Mouse (Mus musculus): ENCODE results near the gene Gm20661.

Gene Gm20661

DNA sequence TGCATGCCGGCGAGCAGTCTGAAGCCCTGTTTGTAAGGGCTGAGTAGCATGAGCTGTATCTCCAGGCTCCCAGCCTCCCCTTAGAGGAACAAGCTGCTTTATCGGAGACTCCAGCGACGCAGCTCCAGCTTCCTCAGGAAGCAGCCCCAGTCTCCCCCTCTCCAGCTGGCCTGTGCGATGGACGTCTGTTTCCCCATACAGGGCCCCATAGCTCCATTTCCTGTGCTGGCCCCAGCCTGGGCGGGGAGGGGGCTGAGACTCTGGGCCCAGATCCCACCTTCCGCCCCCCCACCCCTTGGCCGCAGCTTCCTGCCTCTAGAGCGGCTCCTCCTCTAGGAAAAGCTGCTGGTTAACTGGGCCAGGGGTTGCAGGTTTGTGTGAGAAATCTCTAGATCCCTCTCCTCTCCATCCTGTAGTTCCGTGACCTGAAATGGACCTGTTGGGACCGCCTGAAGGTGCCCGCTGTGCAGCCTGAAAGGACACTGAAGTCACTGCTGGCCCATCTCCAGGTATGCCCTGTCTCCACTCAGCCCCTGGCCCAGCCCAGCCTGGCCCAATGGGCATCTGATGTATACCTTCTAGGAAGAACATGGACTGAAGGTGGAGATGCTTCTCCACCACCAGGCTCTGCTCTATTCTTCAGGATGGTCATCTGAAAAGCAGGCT is at the start of gene Gm20661:
Gene Gm20661 (plus strand): TSS at position 378 of the 666 bp plus-strand sequence.
- DNase-seq (ENCODE audit: low spot score) = peak; percentile 71

DNA sequence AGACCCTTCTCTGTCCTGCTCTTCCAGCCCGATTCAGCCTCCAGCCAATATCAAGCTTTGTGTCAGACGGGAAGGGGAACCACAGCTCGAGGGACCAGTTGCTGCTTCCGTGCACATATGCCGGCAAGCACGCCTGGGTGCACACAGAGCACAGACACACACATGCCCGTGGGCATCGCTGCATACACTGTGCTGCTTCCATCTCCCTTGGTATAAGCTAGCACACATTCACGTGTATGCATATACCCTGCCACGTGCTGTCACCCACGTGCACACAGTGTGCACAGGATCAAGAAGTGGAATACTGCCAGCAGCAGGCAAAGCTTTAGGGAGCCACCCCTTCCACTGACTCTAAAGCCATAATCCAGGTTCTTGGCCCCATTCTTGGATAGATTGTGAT is 48.7 kb upstream of the Gm20661 start:
- peak; percentile 49 for DNase-seq (ENCODE audit: low spot score)

DNA sequence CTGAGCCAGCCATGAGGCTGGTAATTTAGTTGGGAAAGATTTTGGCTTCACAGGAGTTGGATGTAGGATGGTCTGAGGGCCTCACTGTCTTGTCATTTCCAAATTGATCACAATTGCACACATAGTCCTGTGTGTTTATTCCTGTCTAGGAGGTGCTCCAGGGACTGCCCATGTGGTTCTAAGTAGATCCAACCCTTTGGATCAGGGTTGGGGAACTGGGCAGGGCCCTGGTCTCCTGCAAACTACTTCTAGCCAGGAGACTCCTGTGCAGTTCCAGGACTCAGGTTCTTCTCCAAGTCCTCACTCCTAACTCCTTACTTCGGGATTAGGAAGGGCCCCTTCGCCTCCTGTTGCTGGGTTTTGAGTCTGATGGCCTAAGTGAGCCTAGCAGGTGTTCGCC is 47.5 kb upstream of the Gm20661 start, which contains the start of gene Camkv:
Gene Camkv (plus strand): TSS at position 301 of the 400 bp plus-strand sequence.
- no peak for DNase-seq (ENCODE audit: low spot score)

DNA sequence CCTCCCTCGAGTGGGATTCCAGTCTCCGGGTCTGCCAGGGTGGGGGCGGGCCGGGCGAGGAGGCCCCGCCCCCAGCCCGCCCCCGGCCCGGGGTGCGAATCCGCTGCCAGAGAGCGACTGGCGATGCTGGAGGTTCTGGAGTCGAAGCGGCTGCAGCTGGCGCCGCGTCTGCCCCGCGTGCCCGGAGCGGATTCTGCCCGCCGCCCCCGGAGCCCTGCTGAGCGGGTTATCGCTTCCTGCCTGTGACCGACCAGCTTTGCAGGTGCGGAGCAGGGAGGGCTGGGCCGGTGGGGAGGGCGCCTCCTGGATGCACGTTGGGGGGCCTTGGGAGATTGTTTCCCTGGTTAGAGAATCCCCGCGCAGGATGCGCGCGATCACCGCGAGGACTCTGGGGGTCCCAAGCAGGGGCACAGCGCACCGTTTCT is 47.1 kb upstream of the Gm20661 start:
- DNase-seq (ENCODE audit: low spot score) = peak; percentile 53

DNA sequence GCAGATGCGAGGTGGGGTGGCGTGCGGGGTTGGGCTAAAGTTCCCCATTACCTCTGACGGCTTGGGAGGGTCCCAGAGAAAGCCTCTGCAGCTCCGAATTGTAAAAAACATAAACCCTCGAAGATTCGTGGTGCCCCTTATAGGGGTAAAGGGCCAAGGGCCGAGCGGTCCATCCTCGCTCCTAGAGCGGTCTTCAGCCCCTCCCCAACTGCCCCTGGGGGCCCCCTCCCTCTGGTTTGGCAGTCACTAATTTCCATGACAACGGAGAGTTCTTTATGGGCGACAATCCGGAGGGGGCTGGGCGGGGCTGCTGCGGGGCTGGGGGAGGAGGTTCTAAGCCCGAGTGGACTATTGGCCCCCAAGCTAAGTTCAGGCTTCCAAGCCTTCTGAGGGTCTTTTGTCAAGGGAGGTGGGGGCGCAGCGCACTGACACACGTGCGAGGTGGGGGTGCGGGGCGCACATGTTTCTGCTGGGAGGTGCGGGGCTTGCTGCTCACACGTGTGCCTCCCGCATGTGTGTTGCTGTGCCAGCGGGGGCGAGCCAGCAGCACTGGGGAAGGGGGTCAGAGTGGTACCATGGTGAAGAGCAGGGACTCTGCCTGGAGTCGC is 46.5 kb upstream of the Gm20661 start:
- DNase-seq (ENCODE audit: low spot score) = peak; percentile 53

DNA sequence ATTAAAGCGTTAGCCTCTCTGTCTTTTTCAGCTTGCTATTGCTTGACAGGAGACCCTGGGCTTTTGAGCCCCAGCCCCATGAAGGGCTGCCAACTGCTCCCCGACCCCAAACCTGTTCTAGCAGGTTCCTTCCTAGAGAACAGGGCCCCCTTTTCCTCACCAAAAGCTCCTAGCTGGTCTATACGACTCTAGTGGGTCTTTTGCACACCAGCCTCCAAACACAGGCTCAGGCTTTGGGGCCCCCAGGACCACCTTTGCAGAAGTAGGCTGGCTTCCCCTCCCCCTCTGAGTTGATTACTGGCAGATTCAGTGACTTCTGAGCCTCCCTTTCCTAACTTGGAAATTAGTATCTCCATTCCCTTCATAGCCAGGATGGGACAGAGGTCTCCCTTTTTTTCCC is 46.0 kb upstream of the Gm20661 start:
- DNase-seq (ENCODE audit: low spot score) = no peak

DNA sequence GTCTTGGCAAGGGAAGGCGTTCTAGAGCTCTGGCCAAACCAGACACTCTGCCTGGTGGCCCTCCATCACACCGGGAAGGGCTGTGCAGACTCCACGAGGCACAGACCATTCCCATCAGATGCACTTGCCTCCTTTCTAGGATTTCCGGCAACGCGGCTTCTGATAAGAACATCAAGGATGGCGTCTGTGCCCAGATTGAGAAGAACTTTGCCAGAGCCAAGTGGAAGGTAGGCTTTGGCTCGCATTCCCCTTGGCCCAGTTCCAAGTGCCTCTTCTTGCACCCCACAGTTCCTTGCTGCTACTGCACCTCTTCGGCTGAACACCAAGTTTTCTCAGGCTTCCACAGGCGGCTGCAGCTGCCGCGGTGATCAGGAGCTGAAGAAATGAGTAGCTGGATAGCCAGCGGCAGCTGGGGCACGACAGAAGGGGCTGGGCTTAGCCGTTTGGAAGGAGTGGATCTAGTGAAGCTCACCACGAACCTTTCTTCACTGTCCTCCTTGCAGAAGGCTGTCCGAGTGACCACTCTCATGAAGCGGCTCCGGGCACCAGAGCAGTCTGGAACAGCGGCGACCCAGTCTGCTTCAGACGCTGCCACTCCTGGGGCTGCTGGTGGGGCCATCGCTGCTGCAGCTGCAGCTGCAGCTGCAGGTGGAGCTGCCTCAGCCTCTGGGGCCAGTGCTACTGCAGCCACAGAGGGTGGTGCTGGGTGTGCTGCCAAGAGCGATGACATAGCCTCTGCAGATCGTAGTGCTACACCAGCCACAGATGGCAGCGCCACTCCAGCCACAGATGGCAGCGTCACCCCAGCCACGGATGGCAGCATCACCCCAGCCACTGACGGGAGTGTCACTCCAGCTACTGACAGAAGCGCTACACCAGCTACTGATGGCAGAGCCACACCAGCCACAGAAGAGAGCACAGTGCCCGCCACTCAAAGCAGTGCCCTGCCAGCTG is 35.3 kb upstream of the Gm20661 start:
- peak; percentile 43 for DNase-seq (ENCODE audit: low spot score)

DNA sequence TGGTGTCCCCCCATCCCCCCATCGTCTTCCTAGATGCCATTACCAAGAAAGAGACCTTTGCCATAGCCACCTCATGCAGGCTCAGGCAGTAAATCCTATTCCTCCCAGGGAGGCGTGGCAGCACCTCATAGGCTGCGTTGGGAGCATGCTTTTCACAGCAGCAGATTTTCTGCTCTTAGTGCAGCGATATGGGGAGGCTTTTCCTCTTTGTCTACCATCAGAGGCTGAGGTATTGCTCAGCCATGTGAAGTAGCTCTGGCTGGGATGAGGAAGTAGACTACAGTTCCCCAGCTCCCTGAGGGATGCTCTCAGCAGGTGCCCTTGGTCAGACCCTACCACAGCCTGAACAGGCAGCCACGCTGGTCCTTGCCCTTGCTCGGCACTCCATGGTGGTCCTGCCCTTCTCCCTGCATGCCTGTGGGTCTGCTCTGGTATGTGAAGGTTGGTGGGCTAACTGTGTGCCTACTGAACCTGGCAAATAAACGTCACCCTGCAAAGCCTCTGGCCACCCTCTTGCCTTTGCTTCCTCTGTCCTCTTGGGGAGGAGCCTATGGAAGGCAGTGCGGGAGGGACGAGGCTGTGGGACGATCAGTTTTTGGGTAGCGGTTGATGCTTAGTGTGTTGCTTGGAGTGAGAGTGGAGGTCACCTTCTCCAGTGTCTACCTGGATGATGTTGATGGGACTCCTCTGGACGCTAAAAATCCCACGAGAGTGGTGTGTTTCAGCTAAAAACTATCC is 33.5 kb upstream of the Gm20661 start:
- DNase-seq (ENCODE audit: low spot score) = no peak

DNA sequence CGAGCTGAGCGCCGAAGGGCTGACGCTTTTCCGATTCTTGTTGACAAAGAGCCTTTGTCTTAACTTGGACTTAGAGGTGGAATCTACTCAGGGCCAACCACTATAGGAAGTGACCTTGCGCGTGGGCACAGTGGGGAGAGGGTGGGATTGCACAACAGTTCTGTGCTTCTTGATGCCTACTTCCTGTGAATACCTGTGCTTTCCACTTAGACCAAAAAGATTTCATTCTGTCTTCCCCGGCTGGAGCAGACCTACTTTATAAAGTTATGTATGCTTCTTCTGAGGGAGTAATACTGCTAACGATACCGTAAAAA is 33.0 kb upstream of the Gm20661 start, which contains the start of gene Traip:
Gene Traip (plus strand): TSS at position 215 of the 314 bp plus-strand sequence.
- DNase-seq (ENCODE audit: low spot score) = no peak

DNA sequence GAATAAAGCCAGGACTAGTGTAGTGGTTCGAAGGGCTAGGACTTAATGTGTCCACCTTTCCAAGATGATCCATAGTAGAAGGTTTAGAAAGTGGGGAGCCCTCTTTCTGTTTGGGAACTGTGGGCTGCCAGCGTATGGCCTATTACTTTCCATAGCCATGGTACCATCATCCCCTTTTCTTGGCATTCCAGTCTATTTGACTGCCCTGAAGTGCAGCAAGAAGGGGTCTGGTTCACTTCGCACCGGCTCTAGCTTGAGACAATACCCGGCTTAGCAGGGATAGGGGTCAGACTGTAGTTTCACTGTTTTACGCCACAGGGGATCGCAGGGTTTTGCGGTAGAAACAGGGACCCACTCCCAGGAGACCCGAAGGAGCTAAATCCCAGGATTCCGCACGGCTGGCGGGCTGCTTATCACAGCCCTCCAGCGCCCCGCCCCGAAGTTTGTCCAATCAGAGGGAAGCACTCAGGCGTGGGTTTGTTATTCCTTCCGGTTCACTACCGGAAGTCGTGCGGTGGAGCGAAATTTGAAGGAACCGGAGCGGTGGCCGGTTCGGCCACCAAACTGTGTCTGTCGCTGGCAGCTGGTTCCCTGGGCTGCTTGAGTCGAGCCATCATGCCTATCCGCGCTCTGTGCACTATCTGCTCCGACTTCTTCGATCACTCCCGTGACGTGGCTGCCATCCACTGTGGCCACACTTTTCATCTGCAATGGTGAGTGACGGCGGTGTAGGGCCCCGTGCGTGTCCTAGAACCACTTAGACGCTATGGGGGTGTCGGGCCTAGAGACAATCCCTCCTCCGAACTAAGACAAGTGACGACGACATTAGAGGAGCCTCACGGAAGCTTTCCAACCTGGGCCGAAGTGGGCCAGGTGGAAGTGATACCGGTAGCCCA is 32.1 kb upstream of the Gm20661 start:
- DNase-seq (ENCODE audit: low spot score) = peak; percentile 92

DNA sequence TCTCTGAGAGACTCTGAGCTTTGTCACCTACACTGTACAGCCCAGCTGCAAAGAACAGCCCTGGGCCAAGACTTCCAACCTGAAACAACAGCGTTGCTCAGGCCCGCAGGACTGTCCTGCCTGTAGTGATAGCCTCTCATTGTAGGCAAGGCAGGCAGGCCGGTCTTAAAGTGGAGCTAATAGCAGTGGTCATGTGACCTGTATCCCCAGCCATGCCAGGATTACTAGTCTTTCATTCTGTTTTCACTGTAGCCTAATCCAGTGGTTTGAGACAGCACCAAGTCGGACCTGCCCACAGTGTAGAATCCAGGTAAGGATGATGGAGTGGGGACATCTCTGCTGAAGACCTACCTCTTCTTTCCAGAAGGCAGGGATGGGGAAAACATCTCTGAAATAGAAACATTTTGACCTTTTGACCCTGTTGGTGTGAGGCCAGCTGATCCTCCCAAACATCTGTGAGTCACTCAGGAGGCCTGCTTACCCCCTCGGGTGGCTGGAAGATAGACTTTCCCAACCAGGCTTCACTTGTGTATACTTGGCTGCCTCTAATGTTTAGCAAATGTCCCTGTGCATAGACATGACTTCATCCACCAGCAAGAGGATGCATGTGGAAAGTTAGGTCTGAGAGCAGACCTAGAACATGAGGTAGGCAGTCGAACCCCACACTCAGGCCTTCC is 27.1 kb upstream of the Gm20661 start:
- DNase-seq (ENCODE audit: low spot score) = no peak

DNA sequence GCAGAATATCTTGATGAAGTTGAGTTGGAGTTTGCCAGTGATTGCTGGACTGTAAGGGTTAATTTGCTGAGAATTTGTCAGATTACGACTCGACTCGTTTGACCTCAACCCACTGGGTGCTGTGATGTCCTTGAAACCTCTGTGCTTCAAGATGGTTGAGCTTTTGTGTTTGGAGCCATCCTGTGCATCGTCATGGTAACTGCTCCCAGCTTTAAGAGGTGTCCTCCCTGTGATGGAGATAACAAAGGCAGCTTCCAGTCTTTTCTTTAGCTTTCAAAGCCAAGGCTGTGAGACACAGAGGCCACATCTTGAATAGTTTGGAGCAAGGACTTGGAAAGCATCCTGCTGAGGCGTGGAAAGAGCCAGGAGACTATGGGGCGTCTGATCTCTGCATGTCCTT is 25.7 kb upstream of the Gm20661 start:
- DNase-seq (ENCODE audit: low spot score) = no peak

DNA sequence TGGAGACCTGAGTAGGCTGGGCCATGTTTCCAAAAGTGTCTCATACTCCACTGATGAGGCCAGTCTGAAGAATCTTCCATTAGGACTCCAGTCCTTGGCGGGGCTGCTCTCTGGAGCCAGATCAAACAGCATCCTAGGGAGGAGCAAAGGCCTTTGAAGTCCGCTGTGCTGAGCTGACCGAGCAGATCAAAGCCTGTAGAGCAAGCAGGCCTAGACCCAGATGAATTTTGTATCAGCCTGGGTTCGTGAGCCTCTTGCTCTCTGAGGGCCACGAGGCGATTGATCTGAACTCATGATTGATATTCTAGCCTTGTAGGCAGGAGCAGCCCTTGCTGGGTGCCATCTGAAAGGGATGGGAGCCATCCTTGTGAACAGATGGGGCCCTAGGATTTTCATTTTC is 23.0 kb upstream of the Gm20661 start:
- DNase-seq (ENCODE audit: low spot score) = no peak

DNA sequence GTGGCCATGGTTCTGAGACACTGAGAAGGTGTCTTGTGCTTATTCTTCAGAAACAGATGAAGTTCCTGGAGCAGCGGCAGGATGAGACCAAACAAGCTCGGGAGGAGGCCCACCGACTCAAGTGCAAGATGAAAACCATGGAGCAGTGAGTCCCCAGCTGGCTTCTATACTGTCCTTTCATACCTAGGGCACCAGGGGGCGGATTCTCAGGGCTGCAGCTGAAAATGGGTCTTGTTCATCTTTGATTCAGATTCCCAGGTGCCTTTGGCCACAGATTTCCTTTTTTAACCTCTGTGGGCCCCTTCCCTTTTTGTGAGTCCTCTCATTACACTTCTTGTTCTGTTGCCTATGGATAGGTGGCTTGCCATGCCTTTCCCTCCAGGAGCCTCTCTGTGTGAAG is 21.9 kb upstream of the Gm20661 start:
- DNase-seq (ENCODE audit: low spot score) = no peak

DNA sequence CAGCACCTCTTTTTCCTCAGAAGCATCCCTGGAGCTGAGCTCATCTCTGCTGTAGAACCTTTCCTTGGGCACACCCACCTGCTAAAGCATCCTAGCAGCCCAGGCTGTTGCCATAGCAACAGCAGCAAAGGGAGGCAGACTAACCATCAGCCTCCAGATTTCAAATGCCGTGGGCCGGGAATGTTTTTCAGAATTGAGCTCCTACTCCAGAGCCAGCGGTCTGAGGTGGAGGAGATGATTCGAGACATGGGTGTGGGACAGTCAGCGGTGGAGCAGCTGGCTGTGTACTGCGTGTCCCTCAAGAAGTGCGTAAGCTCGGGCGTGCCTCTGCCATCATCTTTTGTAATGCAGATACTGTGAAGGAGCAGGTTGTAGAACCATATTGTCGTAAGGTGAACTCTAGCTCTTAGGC is 21.5 kb upstream of the Gm20661 start:
- DNase-seq (ENCODE audit: low spot score) = peak; percentile 85

DNA sequence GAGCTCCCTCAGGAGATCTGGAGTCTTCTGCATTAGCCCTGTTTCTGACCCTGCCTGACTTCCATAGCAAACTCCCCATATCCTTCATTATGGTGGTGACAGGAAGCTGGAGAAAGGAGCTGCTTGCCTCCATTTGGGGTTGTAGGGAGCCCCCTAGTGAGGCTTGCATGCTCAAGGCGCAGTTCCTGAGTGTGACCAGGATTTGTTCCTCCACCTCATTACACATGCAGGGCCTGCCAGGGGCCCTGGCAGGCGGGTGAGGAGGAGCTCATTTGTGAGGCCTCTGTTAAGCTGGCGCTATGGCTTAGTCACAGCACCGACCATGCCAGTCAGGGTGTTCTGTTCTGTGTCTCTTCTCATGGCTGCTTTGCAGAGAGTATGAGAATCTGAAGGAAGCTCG is 21.0 kb upstream of the Gm20661 start:
- DNase-seq (ENCODE audit: low spot score) = peak; percentile 80

DNA sequence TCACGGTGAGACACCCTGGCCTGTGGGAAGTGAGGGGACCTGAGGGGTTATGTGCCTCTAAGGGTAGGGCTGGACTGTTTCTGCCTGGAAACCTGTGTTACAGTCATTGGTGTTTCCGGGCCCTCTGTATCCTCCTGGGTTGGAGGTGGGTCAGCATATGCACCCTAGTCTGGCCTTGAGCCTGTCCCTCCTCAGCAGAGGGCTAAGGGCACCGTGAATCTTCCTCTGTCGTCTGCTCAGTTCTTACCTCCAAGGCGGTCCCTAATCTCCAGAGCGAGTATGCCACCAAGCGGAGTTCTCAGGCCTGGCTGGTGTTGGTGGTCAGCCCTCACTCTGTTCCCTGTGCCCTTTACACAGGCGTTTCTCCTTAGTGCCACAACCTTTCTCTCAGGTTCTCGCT is 19.9 kb upstream of the Gm20661 start:
- no peak for DNase-seq (ENCODE audit: low spot score)

DNA sequence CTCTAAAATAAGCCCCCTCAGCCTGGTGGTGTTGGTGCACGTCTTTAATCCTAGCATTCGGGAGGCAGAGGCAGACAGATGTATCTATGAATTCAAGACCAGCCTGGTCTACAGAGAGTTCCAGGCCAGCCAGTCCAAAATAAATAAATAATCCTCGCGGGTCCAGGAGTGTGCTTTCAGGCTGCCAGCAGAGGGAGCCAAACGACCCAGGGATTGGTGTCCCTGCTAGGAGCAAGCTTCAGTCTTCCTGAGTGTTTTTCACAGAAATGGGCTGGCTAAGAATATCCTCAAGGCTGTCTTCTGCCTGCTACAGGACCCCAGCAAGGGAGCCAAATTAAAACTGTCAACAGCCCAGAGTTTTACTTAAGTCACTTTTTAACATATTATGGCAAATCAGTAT is 19.2 kb upstream of the Gm20661 start:
- peak; percentile 84 for DNase-seq (ENCODE audit: low spot score)

DNA sequence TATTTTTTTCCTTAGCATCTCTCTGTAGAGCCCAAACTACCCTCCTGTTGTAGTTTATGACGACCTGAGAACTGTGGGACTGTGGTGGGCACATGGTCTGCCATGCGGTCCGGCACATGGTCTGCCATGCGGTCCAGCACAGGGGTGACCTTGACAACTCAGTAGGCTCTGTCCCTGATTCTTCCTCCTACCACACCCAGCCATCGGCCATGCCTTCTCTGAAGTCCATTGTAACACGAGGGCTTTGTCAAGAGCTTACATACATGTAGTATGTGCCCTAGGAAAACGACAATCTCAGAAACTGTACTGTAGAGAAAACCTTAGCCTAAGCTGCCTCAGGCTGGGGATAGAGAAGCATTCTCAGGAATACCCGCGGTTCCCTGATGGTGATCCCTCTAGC is 18.2 kb upstream of the Gm20661 start:
- DNase-seq (ENCODE audit: low spot score) = no peak

DNA sequence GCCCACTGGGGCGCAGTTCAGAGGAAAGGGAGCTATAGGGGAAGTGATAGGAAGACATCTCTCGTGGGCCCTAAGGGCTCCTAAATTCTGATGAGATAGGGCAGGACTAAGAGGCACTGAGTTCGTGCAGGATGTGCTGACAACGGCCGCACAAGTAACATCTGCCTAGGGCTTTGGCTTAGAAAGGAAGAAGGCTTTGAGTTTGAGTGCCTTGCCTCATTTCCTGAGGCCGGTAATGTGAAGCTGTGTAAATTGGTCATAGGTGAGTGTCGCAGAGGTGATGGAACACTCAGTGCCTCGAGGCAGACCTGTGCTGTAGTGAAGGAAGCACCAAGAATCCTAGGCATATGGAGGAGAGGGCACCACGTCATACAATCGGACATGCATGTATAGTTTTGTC is 16.2 kb upstream of the Gm20661 start:
- DNase-seq (ENCODE audit: low spot score) = no peak

DNA sequence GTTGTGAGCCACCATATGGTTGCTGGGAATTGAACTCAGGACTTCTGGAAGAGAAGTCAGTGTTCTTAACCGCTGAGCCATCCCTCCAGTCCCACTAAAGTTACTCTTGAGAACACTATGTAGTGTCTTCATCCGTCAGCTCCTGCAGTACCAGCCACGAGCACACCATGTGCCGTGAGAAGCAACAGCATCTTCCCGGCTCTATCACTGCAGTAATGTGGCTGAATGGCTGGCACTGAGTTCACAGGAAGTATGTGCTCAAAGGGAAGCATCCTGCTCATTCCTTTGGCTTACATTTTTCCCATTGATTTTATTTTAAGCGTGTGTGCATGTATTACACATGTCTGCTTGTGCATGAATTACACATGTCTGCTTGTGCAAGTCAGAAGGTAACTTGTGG is 15.4 kb upstream of the Gm20661 start:
- DNase-seq (ENCODE audit: low spot score) = no peak

All from layer of hippocampus, adult 11-12 months (tissue).